Mouse (Mus musculus): ENCODE results near the gene Clec12b.

- TF ChIP-seq CTCF (IDR thresholded peaks at IDR 0.05; ENCODE audit: low read depth) (no peak), EP300 (IDR thresholded peaks at IDR 0.05; ENCODE audit: low read depth) (no peak)
Observed at GRCm38 (mm10) chr6:129422311-129422710, 36.6 kb upstream of the Clec12b start.

Data from liver, embryonic 14.5 days (tissue).